Mouse (Mus musculus): ENCODE measurements around the gene Mfsd12. TPM values are rescaled to one million over a fixed set of nuclear protein-coding genes. Genes with fewer than 3 reads are reported as not detected.

Mfsd12 gene
- total and polyA plus RNA-seq, 3 experiments: 22.5 to 29.0 TPM; not detected in 1

DNA sequence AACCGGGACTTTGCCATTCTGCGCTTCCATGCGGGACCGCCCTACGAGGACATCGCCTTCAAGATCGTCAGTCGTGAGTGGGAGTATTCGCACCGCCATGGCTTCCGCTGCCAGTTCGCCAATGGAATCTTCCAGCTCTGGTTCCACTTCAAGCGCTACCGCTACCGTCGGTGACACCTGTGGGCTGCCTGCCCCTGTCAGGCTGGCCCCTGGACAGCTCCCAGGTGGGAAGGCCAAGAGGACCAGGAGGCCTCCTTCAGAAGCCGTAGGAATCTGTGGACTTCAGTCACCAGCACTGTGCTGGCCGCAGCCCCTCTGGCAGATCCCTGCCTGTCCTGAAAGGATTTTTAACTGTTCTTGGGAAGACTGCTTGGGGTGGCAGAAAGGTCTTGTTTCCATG, 31.5 kb upstream of the Mfsd12 start:
- Histone ChIP-seq H3K4me3 (ENCODE audit: control insufficient read depth in 1 of 2, insufficient read depth in 1 of 2, low read depth in 2 of 2, low read length in 2 of 2) (no peak overlapping the region), H3K4me1 (ENCODE audit: control insufficient read depth in 1 of 2, insufficient read depth in 2 of 2, low read length in 2 of 2) (peaks cover 0 to 4% of the 10 kb centered on the region in 2 experiments; a peak in 2 of 4 replicates), H3K9me3 (replicated peaks; ENCODE audit: insufficient read depth, low read length) (no peaks in the 10 kb centered on the region), H3K27ac (ENCODE audit: control insufficient read depth, low read depth, low read length) (no peak overlapping the region), H3K36me3 (ENCODE audit: control insufficient read depth in 1 of 2, insufficient read depth in 2 of 2, low read length in 2 of 2) (peaks cover 2 to 4% of the 10 kb centered on the region in 2 experiments; a peak in 2 of 4 replicates), H3K79me2 (ENCODE audit: control insufficient read depth, insufficient read depth, low read length, poor library complexity) (peaks cover 20% of the 10 kb centered on the region), H3K9ac (ENCODE audit: control insufficient read depth, low read depth, low read length, poor library complexity, severe bottlenecking) (no peak overlapping the region), H3K27me3 (ENCODE audit: control insufficient read depth in 1 of 2, insufficient read depth in 2 of 2, low read length in 2 of 2) (no peaks in the 10 kb centered on the region)
- TF ChIP-seq CTCF (IDR thresholded peaks at IDR 0.05 in 2 of 3, conservative IDR thresholded peaks at IDR 0.05 in 1 of 3; ENCODE audit: control insufficient read depth in 1 of 3, insufficient read depth in 1 of 3, low read depth in 2 of 3, low read length in 3 of 3, poor library complexity in 1 of 3, severe bottlenecking in 1 of 3) (no peak), USF1 (IDR thresholded peaks at IDR 0.05; ENCODE audit: low read depth, low read length) (no peak), MAFK (IDR thresholded peaks at IDR 0.05; ENCODE audit: borderline replicate concordance, low read depth, low read length) (no peak), ZNF384 (IDR thresholded peaks at IDR 0.05; ENCODE audit: low read depth, low read length) (no peak), EP300 (IDR thresholded peaks at IDR 0.05; ENCODE audit: low read depth in 1 of 2, low read length in 2 of 2) (no peak), ZKSCAN1 (IDR thresholded peaks at IDR 0.05; ENCODE audit: low read depth, low read length) (no peak), GABPA (IDR thresholded peaks at IDR 0.05; ENCODE audit: low read depth, low read length) (no peak), TAL1 (IDR thresholded peaks at IDR 0.05; ENCODE audit: low read length) (no peak), MAX (IDR thresholded peaks at IDR 0.05; ENCODE audit: low read length) (no peak), RCOR1 (IDR thresholded peaks at IDR 0.05; ENCODE audit: low read depth, low read length) (no peak), ELF1 (IDR thresholded peaks at IDR 0.05; ENCODE audit: low read depth, low read length) (no peak), RAD21 (IDR thresholded peaks at IDR 0.05; ENCODE audit: low read depth, low read length) (no peak)
- DNase-seq (ENCODE audit: low read depth, low spot score): no peak

DNA sequence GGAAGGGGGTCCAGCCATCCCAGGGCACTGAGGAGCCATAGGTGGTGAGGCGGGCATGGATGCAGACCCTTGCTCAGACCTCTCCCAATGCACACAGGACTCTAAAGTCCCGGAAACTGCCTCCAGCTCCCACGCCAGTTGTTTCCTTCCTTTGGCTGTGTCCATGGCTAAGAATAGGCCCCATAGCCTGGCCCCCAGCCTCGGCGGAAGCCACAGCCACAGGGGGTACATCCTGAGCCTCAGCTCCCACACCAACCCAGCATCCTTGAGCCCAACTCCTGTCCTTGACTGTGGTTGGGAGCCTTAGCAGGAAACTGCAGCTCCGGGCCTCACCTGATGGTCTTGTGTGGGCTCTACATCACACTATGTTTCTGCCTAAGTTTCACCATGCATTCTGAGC, 30.4 kb upstream of the Mfsd12 start:
- Histone ChIP-seq H3K9me3 (replicated peaks; ENCODE audit: insufficient read depth, low read length) (no peaks in the 10 kb centered on the region), H3K4me3 (ENCODE audit: control insufficient read depth in 1 of 2, insufficient read depth in 1 of 2, low read depth in 2 of 2, low read length in 2 of 2) (no peak overlapping the region), H3K36me3 (ENCODE audit: control insufficient read depth in 1 of 2, insufficient read depth in 2 of 2, low read length in 2 of 2) (peaks cover 2 to 3% of the 10 kb centered on the region in 2 experiments; a peak in 2 of 4 replicates), H3K9ac (ENCODE audit: control insufficient read depth, low read depth, low read length, poor library complexity, severe bottlenecking) (no peak overlapping the region), H3K79me2 (ENCODE audit: control insufficient read depth, insufficient read depth, low read length, poor library complexity) (peaks cover 10% of the 10 kb centered on the region), H3K27me3 (ENCODE audit: control insufficient read depth in 1 of 2, insufficient read depth in 2 of 2, low read length in 2 of 2) (no peaks in the 10 kb centered on the region), H3K4me1 (ENCODE audit: control insufficient read depth in 1 of 2, insufficient read depth in 2 of 2, low read length in 2 of 2) (peaks cover 0 to 1% of the 10 kb centered on the region in 2 experiments; a peak in 2 of 4 replicates), H3K27ac (ENCODE audit: control insufficient read depth, low read depth, low read length) (no peak overlapping the region)
- DNase-seq (ENCODE audit: low read depth, low spot score): no peak
- no peak for TF ChIP-seq ETS1 (IDR thresholded peaks at IDR 0.05; ENCODE audit: low read depth, low read length)

DNA sequence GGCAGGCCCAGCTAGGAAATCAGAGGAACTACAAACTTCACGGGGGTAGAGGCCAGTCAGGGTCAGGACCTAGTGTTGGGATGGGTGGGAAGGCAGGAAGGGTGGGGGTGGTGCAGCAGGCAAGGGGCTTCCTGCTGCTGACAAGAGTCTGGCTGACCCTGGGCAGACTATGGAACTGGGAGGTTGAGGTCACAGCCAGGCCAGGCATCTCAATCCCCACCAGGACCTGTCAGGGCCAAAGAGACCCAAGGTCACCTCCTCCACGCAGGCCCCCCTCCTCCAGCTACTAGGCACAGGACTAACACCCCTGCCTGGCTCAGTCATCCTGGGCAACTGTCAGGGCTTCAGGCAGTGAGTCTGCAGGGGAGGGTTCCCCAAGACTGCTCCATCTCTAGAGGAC, 29.3 kb upstream of the Mfsd12 start:
- Histone ChIP-seq H3K4me3 (ENCODE audit: control insufficient read depth in 1 of 2, insufficient read depth in 1 of 2, low read depth in 2 of 2, low read length in 2 of 2) (no peak overlapping the region), H3K9ac (ENCODE audit: control insufficient read depth, low read depth, low read length, poor library complexity, severe bottlenecking) (no peak overlapping the region), H3K79me2 (ENCODE audit: control insufficient read depth, insufficient read depth, low read length, poor library complexity) (peaks cover 1% of the 10 kb centered on the region), H3K9me3 (replicated peaks; ENCODE audit: insufficient read depth, low read length) (no peaks in the 10 kb centered on the region), H3K27me3 (ENCODE audit: control insufficient read depth in 1 of 2, insufficient read depth in 2 of 2, low read length in 2 of 2) (no peaks in the 10 kb centered on the region), H3K36me3 (ENCODE audit: control insufficient read depth in 1 of 2, insufficient read depth in 2 of 2, low read length in 2 of 2) (0 out of 4 replicates have a peak, but pooled peaks cover 0 to 2% of the 10 kb centered on the region in 2 experiments), H3K27ac (ENCODE audit: control insufficient read depth, low read depth, low read length) (no peak overlapping the region), H3K4me1 (ENCODE audit: control insufficient read depth in 1 of 2, insufficient read depth in 2 of 2, low read length in 2 of 2) (no peaks in the 10 kb centered on the region)
- DNase-seq (ENCODE audit: low read depth, low spot score): no peak
- TF ChIP-seq GATA1 (IDR thresholded peaks at IDR 0.05; ENCODE audit: low read depth, low read length): no peak
- no peak for TF ChIP-seq NELFE (IDR thresholded peaks at IDR 0.05; ENCODE audit: low read depth, low read length)
- no peak for TF ChIP-seq CTCF (IDR thresholded peaks at IDR 0.05 in 2 of 3, conservative IDR thresholded peaks at IDR 0.05 in 1 of 3; ENCODE audit: control insufficient read depth in 1 of 3, insufficient read depth in 1 of 3, low read depth in 2 of 3, low read length in 3 of 3, poor library complexity in 1 of 3, severe bottlenecking in 1 of 3)
- TF ChIP-seq SMC3 (IDR thresholded peaks at IDR 0.05; ENCODE audit: low read depth, low read length): no peak
- TF ChIP-seq RAD21 (IDR thresholded peaks at IDR 0.05; ENCODE audit: low read depth, low read length): no peak
- no peak for TF ChIP-seq MEF2A (IDR thresholded peaks at IDR 0.05; ENCODE audit: extremely low read depth, insufficient replicate concordance, low read depth, low read length, poor library complexity, severe bottlenecking)
- no peak for TF ChIP-seq ELF1 (IDR thresholded peaks at IDR 0.05; ENCODE audit: low read depth, low read length)
- no peak for TF ChIP-seq MXI1 (IDR thresholded peaks at IDR 0.05; ENCODE audit: low read depth, low read length)
- no peak for TF ChIP-seq E2F4 (IDR thresholded peaks at IDR 0.05; ENCODE audit: borderline replicate concordance, low read depth, low read length)
- TF ChIP-seq CHD2 (IDR thresholded peaks at IDR 0.05; ENCODE audit: low read length): no peak
- no peak for TF ChIP-seq UBTF (IDR thresholded peaks at IDR 0.05; ENCODE audit: borderline replicate concordance, insufficient read depth, low read depth, low read length)
- no peak for TF ChIP-seq POLR2AphosphoS5 (IDR thresholded peaks at IDR 0.05; ENCODE audit: borderline replicate concordance, low read depth, low read length)
- TF ChIP-seq MAFK (IDR thresholded peaks at IDR 0.05; ENCODE audit: borderline replicate concordance, low read depth, low read length): no peak
- TF ChIP-seq MAZ (IDR thresholded peaks at IDR 0.05; ENCODE audit: low read depth, low read length): no peak
- no peak for TF ChIP-seq JUND (IDR thresholded peaks at IDR 0.05; ENCODE audit: low read depth, low read length)
- TF ChIP-seq BHLHE40 (IDR thresholded peaks at IDR 0.05; ENCODE audit: borderline replicate concordance, low read depth, low read length): no peak
- no peak for TF ChIP-seq POLR2A (IDR thresholded peaks at IDR 0.05; ENCODE audit: control insufficient read depth in 1 of 2, insufficient read depth in 1 of 2, low read depth in 1 of 2, low read length in 2 of 2, poor library complexity in 1 of 2)

All from MEL (cell line).